Mouse (Mus musculus) neural tube, embryonic 14.5 days (tissue): ENCODE measurements around the gene Chrd. TPM values are rescaled to one million over a fixed set of nuclear protein-coding genes. Genes with fewer than 3 reads are reported as not detected.

Source experiments
- ATAC-seq: fragments of 200-750 bp; cut with Nextera tagmentation; 2 replicates; pipeline ENCODE4 v1.8.0; 2017; ENCODE audit warnings: low read depth, mild to moderate bottlenecking, moderate TSS enrichment, moderate library complexity
- H3K27ac ChIP-seq: fragments of 300-500 bp; sonication (generic); 2 replicates; pipeline ENCODE4 v1.5.1; 2014; ENCODE audit warnings: low read depth, mild to moderate bottlenecking, control low read depth, low read length, moderate library complexity, mixed read lengths
- H3K27me3 ChIP-seq: fragments of 300-500 bp; sonication (generic); 2 replicates; pipeline ENCODE4 v1.6.1; 2014; ENCODE audit warnings: low read length; ENCODE audit not compliant: control insufficient read depth, insufficient read depth
- H3K36me3 ChIP-seq: fragments of 300-500 bp; sonication (generic); 2 replicates; pipeline ENCODE4 v1.6.1; 2014; ENCODE audit warnings: low read length, mixed read lengths; ENCODE audit not compliant: control insufficient read depth, insufficient read depth
- H3K4me1 ChIP-seq: fragments of 300-500 bp; sonication (generic); 2 replicates; pipeline ENCODE4 v1.6.1; 2014; ENCODE audit warnings: low read length; ENCODE audit not compliant: control insufficient read depth, insufficient read depth
- H3K4me2 ChIP-seq: fragments of 300-500 bp; sonication (generic); 2 replicates; pipeline ENCODE4 v1.6.1; 2014; ENCODE audit warnings: mild to moderate bottlenecking, low read depth, low read length, control low read depth
- H3K4me3 ChIP-seq: fragments of 300-500 bp; sonication (generic); 2 replicates; pipeline ENCODE4 v1.5.1; 2014; ENCODE audit warnings: low read depth, low read length, control low read depth, mixed read lengths
- H3K9ac ChIP-seq: fragments of 300-500 bp; sonication (generic); replicated peaks from 2 replicates; pipeline ENCODE4 v1.6.1; 2014; ENCODE audit warnings: low read depth, mild to moderate bottlenecking, control low read depth, low read length, mixed read lengths
- H3K9me3 ChIP-seq: fragments of 300-500 bp; sonication (generic); 2 replicates; pipeline ENCODE4 v1.6.1; 2016; ENCODE audit warnings: low read length; ENCODE audit not compliant: control insufficient read depth
- WGBS: fragments of 180-500 bp; shearing (Covaris S2); extraction: QIAGEN DNeasy Blood & Tissue Kit; methylation state at CpG from one replicate; pipeline ENCODE4 v1.1.7; 2014; 5-methylcytosine and 5-hydroxymethylcytosine counted together
- polyA plus RNA-seq: library from polyadenylated mRNA; unstranded; fragments of >200 nt; fragmentation: Nextera tagmentation; extraction: Ambion mirVana; gene quantifications from 2 replicates; pipeline ENCODE4 v1.2.1, GENCODE M21; 2014

The Chrd gene
- 6.6 and 7.0 TPM in 2 replicates for polyA plus RNA-seq

GRCm38 (mm10) chr16:20732925-20733730, at the start of gene Chrd:
Gene Chrd (plus strand): TSS chr16:20733127.
- WGBS, result under 1% methylated on average over 60 of the region's 70 CpGs
- Histone ChIP-seq H3K9me3 (no peaks in the 10 kb centered on the region), H3K36me3 (no peaks in the 10 kb centered on the region), H3K27me3 (peaks cover 9% of the 10 kb centered on the region), H3K4me1 (peaks cover 13% of the 10 kb centered on the region), H3K4me2 (peak within 1 kb of the TSS; percentile 72), H3K9ac (peak within 1 kb of the TSS; percentile 61), H3K27ac (peak within 1 kb of the TSS; percentile 55), H3K4me3 (peak within 1 kb of the TSS; percentile 49)
- ATAC-seq, result peak; percentile 81

GRCm38 (mm10) chr16:20690774-20691173, 42.2 kb upstream of the Chrd start:
- Histone ChIP-seq H3K9ac (no peak overlapping the region), H3K4me1 (peaks cover 25% of the 10 kb centered on the region), H3K36me3 (peaks cover 46% of the 10 kb centered on the region), H3K9me3 (no peaks in the 10 kb centered on the region), H3K4me2 (no peak overlapping the region), H3K4me3 (no peak overlapping the region), H3K27me3 (no peaks in the 10 kb centered on the region), H3K27ac (no peak overlapping the region)
- WGBS, result 91% methylated on average over 3 of the region's 3 CpGs
- ATAC-seq, result no peak

- Histone ChIP-seq H3K27ac (no peak overlapping the region), H3K9me3 (no peaks in the 10 kb centered on the region), H3K27me3 (no peaks in the 10 kb centered on the region), H3K4me3 (no peak overlapping the region), H3K4me2 (no peak overlapping the region), H3K36me3 (peaks cover 38% of the 10 kb centered on the region), H3K4me1 (peaks cover 33% of the 10 kb centered on the region), H3K9ac (no peak overlapping the region)
- WGBS, result 72% methylated on average over 1 of the region's 1 CpGs
- no peak for ATAC-seq
Measured at GRCm38 (mm10) chr16:20691617-20692016, 41.3 kb upstream of the Chrd start.

GRCm38 (mm10) chr16:20692241-20692965, 40.5 kb upstream of the Chrd start:
- Histone ChIP-seq H3K4me3 (no peak overlapping the region), H3K9ac (no peak overlapping the region), H3K36me3 (peaks cover 31% of the 10 kb centered on the region), H3K4me2 (peak overlapping the region; percentile 86), H3K27ac (peak overlapping the region; percentile 94), H3K27me3 (no peaks in the 10 kb centered on the region), H3K4me1 (peaks cover 35% of the 10 kb centered on the region), H3K9me3 (no peaks in the 10 kb centered on the region)
- WGBS, result 35% methylated on average over 16 of the region's 16 CpGs
- no peak for ATAC-seq

GRCm38 (mm10) chr16:20693111-20693701, 39.7 kb upstream of the Chrd start, which contains the start of gene Fam131a:
Gene Fam131a (plus strand): TSS chr16:20693241.
- Histone ChIP-seq H3K27ac (peak within 1 kb of the TSS; percentile 94), H3K27me3 (no peaks in the 10 kb centered on the region), H3K36me3 (peaks cover 23% of the 10 kb centered on the region), H3K9me3 (no peaks in the 10 kb centered on the region), H3K4me3 (peak within 1 kb of the TSS; percentile 59), H3K9ac (peak within 1 kb of the TSS; percentile 74), H3K4me1 (peaks cover 35% of the 10 kb centered on the region), H3K4me2 (peak within 1 kb of the TSS; percentile 86)
- ATAC-seq, result peak; percentile 94
- under 1% methylated on average over 35 of the region's 37 CpGs for WGBS

- Histone ChIP-seq H3K27me3 (no peaks in the 10 kb centered on the region), H3K9ac (no peak overlapping the region), H3K4me1 (peaks cover 35% of the 10 kb centered on the region), H3K27ac (peak overlapping the region; percentile 10; the same call in 1 of the 2 replicates), H3K4me3 (no peak overlapping the region), H3K9me3 (no peaks in the 10 kb centered on the region), H3K4me2 (no peak overlapping the region; the same call in 1 of the 2 replicates), H3K36me3 (peaks cover 17% of the 10 kb centered on the region)
- WGBS, result 73% methylated on average over 8 of the region's 8 CpGs
- ATAC-seq, result no peak
Measured at GRCm38 (mm10) chr16:20694781-20695180, 38.1 kb upstream of the Chrd start.

GRCm38 (mm10) chr16:20695622-20696323, 37.2 kb upstream of the Chrd start:
- Histone ChIP-seq H3K9ac (peak overlapping the region; percentile 50), H3K27ac (peak overlapping the region; percentile 73), H3K36me3 (peaks cover 17% of the 10 kb centered on the region), H3K4me3 (peak overlapping the region; percentile 41), H3K4me1 (peaks cover 35% of the 10 kb centered on the region), H3K4me2 (peak overlapping the region; percentile 76), H3K9me3 (no peaks in the 10 kb centered on the region), H3K27me3 (no peaks in the 10 kb centered on the region)
- ATAC-seq, result peak; percentile 72
- under 1% methylated on average over 46 of the region's 46 CpGs for WGBS

- 83% methylated on average over 5 of the region's 5 CpGs for WGBS
- no peak for ATAC-seq
- Histone ChIP-seq H3K27ac (no peak overlapping the region), H3K9ac (no peak overlapping the region), H3K9me3 (no peaks in the 10 kb centered on the region), H3K4me3 (no peak overlapping the region), H3K27me3 (no peaks in the 10 kb centered on the region), H3K36me3 (peaks cover 22% of the 10 kb centered on the region), H3K4me1 (peaks cover 38% of the 10 kb centered on the region), H3K4me2 (no peak overlapping the region)
Measured at GRCm38 (mm10) chr16:20699266-20699665, 33.7 kb upstream of the Chrd start.
